Mouse (Mus musculus): ENCODE results near the gene Dnm2.

The Dnm2 gene

DNA sequence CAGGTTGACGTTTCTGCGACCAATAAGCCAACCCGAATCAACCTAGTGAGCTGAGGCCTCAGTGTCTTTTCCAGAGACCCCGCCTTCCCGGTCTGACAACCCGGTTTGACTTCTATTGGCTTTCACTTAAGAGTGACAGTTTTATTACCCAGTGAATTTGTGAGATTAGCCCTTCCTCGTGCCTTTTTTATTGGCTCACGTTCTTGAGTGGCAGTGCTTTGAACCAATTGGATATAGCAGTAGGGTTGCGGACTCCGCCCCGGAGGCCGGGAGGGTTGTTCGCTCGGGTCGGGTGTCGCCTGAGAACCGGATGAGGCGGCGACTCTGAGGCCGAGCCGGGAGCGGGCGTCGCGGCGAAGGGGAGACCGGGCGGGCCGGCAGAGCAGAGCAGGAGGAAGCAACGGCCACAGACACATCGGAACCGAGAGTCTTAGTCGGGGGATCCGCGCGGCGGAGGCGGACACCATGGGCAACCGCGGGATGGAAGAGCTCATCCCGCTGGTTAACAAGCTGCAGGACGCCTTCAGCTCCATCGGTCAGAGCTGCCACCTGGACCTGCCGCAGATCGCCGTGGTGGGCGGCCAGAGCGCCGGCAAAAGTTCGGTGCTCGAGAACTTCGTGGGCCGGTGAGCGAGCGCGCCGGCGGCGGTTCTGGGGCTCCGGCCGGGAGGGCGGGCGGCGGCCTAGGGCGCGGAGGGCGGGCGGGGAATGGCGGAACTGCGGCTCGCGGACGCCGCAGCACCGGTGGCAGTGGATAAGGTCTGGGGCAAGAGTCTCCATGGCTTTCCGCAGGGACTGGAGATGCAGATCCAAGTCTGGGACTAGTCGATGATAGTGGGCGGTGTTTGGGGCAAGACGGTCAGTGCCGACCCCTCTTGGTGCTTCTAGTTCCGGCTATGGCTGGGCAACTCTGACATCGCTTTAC, at the start of gene Dnm2:
Dnm2 (plus strand) TSS at position 278 of the 925 bp plus-strand sequence.
- DNase-seq (ENCODE audit: extremely low read depth, insufficient read length, low spot score): peak; percentile 94

DNA sequence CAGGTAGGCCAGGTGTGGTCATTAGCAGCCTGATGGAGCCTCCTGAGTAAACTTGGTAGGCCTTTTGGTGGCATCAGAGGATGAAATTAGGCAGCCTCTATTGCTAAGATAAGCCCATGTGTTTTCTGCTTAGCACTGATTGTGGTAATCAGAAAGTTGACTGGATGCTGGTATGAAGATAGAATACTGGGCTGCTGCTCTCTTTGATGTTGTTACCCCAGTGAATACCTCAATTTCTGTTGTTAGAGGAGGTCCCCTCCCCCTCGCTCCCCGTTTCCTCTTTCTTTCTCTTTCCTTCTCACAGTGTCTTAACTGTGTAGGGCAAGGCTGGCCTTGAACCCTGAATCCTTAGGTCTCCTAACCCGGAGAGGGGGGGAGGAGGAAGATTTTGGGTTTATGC, 45.5 kb upstream of the Dnm2 start:
- DNase-seq (ENCODE audit: extremely low read depth, insufficient read length, low spot score): no peak

DNA sequence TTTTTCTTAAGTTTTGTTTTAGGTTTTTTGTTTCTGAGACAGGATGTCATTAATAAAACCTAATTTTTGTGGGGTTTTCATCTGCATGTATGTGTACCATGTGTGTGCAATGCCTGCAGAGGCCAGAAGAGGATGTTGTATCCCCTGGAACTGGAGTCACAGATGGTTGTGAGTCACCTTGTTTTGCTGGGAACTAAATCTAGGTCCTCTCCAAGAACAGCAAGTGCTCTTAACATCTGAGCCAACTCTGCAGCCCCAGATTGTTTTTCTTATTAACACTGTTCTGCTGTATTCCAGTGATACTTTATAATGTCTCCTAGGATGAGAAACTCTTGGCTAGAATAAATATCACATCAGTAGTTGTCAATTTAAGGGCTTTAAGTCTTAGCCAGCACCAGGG, 43.8 kb upstream of the Dnm2 start:
- DNase-seq (ENCODE audit: extremely low read depth, insufficient read length, low spot score): no peak

DNA sequence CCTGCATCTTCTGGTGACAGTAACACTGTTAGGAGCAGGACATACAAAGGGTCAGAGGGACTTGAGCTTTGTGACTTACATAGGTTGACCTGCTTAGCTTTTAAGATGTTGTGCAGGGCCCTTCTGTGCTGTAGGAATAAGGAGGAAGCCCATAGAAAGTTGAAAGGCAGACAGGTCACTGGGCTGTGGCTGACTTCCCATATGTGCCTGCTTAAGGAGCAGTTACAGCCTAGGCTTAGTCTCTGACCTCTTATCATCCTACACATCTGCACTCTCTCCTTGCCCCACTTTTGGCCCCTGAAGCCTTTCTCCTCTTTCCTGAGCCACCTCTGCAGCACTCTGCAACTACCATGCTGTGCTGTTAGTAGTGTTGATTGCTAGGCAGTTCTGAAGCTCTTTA, 40.7 kb upstream of the Dnm2 start:
- DNase-seq (ENCODE audit: extremely low read depth, insufficient read length, low spot score): no peak

DNA sequence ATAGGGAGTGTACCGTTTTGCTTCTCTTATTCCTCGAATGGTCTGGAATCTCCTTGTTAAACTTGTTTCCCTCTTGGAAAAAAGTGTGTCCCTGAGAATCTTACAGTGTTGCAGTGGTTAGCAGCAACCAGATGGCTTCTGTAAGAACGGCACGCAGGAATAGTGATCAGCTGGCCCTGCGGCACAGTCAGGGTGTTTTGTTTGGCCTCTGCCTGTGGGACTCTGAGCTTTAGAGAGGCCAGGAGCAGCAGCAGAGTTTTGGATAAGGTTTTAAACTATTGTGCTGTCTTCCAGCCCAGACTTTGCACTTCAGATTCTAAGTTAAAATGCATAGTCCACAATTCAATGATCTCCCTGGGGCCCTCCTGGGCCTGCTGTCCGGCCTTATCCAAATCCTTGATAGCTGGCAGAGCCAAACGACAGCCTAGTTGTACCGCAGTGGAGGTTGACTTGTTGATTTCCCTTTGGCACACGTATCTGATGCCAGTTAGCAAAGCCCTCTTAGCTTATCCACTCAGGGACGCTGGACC, 32.0 kb upstream of the Dnm2 start:
- DNase-seq (ENCODE audit: extremely low read depth, insufficient read length, low spot score): no peak

DNA sequence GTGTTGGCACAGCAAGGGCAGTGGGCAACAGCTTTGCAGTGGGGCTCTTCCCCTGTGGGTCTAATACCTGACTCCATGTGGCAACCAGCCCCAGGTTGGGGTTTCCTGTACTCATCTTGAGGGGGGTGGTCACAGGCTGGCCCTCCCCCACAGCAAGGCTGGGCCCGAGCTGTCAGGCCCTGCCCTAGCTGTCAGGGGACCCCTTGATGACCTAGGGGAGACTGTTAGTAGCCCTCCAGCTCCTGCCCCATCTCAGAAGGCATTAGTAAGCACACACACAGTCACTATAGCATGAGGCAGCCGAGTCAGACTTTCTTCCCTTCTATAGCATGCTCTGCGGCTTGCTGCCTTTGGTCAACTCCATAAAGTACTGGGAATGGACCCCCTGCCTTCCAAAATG, 29.0 kb upstream of the Dnm2 start:
- no peak for DNase-seq (ENCODE audit: extremely low read depth, insufficient read length, low spot score)

DNA sequence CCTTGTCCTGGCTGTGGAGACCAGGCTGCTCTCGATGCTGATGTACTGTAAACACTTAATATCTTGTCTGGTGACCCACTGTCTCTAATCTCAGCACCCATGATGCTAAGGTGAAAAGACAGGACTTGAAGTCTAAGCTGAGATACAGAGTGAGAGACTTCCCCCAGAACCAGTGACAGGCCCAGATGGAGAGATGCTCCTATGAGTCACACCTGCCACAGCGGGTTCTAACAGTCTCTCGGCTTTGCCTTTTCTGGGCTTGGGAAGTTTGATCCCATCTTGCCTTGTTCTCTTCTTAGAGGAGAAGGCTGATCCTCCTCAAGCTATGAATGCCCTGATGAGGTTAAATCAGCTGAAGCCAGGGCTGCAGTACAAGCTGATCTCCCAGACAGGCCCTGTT, 27.5 kb upstream of the Dnm2 start:
- no peak for DNase-seq (ENCODE audit: extremely low read depth, insufficient read length, low spot score)

DNA sequence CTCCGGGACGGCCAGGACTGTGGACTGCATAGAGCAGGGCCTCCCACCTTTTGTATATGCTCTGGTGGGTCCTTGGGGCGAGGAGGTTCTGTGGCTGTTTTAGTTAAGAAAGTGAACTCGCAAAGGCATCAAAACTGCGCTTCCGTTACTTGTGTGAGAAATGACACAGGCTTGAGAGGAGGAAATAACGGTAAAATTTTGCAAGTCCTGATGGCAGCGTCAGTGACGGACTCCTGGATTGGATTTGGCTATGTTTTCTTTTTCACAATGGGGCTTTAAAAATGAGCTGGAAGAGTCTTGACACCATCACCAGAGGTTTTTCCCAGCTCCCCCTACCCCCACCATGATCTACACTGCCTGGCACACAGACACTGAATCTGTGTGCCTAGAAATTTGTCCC, 23.7 kb upstream of the Dnm2 start:
- no peak for DNase-seq (ENCODE audit: extremely low read depth, insufficient read length, low spot score)

DNA sequence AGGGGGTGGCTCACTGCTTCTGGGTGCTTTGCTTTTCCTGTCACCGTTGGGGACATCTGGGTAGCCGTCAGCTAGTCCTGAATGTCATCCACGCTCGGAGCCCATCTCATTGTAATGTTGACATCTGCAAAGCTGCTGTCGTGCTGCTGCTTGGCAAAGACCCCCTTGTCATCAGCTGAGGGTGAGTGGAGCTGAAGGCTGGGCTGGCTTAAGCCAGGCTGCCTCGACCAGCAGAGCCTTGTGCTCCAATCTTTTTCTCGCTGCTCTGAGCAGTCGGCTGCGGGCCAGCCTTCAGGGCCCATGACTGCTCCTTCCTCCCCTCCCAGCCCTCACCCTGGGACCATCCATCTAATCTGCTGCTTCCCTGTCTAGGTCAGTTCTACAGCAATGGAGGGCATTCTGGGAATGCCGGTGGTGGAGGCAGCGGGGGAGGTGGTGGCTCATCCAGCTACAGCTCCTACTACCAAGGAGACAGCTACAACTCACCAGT, 21.9 kb upstream of the Dnm2 start:
- no peak for DNase-seq (ENCODE audit: extremely low read depth, insufficient read length, low spot score)

DNA sequence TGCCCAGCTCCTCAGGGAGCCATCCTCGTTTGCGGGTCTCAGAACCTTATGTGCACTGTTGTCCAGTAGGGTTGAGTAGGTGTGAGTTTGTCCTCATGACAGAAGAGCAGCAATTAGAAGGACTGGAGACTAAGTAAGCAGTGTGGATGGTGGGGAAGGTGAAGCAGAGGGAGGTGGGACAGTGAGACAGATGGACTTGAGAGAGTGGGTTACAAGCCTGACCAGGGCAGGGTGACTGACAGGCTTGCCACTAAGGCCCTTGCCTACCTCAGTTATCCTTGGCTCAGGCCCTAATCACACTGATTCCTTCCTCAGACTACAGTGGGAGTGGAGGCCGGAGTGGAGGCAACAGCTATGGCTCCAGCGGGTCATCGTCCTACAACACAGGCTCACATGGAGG, 21.0 kb upstream of the Dnm2 start:
- no peak for DNase-seq (ENCODE audit: extremely low read depth, insufficient read length, low spot score)

DNA sequence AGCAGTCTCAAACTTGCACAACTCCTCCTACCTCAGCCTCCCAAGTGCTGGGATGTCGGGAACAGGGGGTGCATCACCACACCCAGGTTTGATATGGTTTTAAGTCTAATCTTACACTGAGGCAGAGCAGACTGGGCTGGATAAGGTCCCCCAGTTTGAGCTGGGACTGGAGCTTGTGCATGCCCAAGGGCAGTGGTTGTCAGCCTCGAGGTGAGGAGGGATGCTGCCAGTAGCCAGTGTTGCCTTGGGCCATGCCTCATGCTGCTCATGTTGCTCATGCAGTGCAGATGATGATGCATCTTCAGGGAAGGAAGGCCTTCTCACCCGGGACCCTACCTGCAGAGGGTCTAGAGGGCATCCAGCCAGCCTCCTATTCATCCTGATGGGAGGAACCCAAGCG, 19.2 kb upstream of the Dnm2 start:
- no peak for DNase-seq (ENCODE audit: extremely low read depth, insufficient read length, low spot score)

DNA sequence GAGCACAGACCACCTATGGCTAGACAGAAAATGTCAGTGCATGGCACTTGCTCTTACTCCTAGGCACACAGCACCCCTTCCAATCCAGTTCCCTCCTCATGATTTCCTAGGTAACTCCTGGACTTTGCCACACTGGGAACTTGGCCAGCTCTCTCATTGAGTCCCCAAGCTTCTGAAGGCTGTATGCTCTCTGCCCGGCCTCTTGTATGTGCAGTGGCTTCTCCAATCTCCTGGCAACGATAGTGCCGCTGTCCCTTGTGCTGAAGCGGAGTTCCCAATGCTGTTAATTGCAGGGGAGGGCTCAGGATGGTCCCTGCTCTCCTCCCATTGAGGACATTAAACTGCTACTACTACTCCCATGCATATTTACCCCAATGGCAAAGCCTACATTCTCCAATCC, 16.8 kb upstream of the Dnm2 start:
- DNase-seq (ENCODE audit: extremely low read depth, insufficient read length, low spot score): no peak

DNA sequence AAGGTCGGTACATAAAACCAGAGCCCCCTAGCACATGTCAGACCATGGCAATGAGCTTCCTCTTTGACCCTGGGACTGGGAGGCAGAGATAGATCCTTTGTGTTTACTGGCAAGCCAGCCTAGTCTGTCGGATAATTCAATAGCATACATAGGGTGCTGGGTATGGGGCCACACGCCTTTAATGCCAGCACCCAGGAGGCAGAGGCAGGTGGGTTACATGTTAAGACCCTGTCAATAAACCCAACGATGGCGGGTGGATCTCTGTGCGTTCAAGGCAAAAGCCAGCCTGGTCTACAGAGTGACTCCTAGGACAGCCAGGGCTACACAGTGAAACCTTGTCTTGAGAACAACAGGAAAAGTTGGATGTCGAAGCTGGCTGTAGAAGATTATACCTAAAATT, 16.1 kb upstream of the Dnm2 start:
- DNase-seq (ENCODE audit: extremely low read depth, insufficient read length, low spot score): no peak

DNA sequence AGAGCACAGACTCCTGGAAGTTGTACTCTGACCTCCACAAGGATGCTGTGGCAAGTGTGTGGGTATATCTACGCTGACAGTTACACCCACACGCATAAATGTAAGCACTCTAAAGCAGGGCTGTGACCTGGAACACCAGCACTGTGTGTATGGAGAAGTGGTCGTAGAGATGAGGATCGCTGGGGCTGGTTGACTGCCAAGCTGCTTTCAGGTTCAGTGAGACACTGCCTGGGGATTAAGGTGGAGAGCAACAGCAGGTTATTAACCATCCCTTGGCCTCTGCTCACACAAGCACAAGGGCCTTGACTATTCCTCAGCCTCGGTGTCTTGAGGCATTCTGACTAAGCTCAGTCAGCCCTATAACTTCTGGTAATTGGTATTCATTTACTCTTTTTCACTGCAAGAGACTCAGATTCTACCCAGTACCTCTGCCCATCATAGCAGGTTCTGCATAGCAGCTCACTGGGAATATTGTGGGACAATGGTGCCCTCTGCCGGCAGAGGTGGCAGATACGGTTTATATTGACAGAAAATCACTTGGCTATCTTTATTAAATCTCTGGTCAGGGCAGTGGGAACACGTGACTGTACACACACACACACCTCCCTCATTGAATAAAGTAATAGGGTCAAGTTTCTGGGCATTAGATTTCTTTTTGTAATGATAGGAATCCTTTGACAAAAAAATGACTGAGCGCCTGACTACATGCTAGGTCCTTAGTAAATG, 15.0 kb upstream of the Dnm2 start:
- DNase-seq (ENCODE audit: extremely low read depth, insufficient read length, low spot score): peak; percentile 34

DNA sequence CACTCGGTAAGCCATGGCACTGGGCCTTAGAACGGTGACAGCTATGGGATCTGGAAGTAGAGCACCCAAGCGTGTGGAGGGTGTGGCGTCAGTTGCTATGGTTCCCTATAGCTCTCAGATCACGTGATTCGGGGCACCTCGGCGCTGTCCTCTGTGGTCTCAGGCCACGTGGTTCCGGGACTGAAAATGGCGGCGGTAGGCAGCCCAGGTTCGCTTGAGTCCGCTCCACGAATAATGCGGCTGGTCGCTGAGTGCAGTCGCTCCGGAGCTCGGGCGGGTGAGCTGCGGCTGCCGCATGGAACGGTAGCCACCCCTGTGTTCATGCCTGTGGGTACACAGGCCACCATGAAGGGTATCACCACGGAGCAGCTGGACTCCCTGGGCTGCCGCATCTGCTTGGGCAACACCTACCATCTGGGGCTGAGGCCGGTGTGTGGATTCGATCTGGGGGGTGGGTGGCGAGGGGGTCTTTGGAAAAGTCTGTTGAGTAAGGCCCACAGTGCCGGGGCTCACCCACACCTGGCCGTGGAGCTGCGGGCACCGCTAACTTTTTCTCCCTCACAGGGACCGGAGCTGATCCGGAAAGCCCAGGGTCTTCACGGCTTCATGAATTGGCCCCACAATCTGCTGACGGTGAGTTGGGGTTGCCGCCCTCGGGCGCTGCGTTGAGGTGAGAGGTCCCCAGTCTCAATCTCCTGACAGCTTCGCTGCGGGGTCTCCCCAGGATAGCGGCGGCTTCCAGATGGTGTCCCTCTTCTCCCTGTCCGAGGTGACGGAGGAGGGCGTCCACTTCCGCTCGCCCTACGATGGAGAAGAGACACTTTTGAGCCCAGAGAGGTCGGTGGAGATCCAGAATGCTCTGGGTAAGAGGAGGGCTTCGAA, 12.8 kb upstream of the Dnm2 start, which contains the start of gene Qtrt1:
Qtrt1 (plus strand) TSS at position 169 of the 882 bp plus-strand sequence.
- peak; percentile 80 for DNase-seq (ENCODE audit: extremely low read depth, insufficient read length, low spot score)

DNA sequence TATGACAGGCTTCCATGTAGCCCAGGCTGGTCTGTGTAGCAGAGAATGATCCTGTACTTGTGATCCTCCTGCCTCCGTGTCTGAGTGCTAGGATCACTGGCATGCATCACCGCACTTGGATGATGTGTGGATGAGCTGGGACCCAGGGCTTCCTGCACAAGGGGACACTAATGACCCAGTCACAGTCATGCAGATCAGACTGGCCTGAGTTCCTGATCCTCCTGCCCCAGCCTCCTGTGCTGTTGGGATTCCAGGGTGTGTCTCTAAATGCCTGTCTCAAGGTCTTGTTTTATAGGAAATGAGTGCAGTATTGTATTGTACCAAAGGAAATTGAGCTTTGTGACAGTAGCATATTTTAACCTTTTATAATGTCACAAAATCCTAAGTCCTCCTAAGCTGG, 6.8 kb upstream of the Dnm2 start:
- no peak for DNase-seq (ENCODE audit: extremely low read depth, insufficient read length, low spot score)

DNA sequence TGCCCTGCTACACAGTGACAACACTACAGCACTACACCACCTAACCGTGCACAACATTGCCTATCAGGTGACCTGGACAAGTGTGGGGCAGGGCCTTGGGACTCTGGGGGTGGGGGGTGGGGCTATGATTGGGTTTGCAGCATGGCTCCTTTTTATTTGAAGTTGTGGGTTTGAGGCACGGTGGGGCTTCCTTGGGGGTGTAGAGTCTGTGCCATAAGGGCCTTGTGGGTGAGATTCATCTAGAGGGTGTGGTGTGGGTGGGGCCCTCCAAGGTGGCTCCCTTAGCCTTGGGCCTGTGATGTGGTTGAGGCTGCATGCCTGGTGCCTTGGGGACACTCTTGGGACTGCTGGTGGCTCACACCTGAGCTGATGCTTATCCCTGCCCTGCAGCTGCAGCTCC, 5.1 kb upstream of the Dnm2 start:
- DNase-seq (ENCODE audit: extremely low read depth, insufficient read length, low spot score): no peak

DNA sequence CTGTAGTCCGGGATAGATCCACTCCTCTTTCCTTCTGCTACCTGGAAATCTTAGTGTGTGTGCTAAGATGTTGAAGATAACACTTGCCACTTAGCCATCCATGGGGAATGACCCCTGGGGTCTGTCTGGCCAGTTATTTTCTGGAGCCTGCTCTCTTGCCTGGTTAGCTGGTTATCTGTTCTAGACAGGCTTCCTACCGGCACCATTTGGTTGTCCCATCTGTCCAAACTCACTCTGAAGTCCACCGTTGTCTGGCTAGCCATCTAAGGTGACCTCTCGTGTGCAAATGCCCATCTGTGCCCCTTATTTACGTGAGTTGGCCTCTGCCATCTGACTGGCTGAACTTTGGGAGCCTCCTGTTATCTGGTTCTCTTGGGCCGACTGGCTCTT, 843 bp downstream of the Dnm2 start:
- DNase-seq (ENCODE audit: extremely low read depth, insufficient read length, low spot score): no peak

DNA sequence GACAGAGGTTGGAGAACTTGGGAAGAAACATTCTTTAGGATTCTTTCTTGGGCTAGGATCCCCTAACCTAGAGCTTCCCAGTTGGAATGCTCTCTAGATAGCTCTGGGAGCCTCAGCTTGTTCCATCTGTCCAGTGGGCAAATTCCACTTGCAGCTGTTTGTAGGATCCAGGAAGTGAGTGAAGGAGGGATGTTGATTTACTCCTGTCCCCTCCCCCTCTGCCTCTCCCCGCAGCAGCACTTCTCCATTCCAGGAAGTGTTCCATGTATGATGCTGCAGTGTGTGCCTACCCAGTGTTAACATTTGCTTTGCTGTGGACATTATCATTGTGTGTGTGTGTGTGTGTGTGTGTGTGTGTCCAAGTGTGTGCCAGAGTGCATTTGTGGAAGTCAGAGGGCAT, 1.3 kb downstream of the Dnm2 start:
- DNase-seq (ENCODE audit: extremely low read depth, insufficient read length, low spot score): peak; percentile 34

DNA sequence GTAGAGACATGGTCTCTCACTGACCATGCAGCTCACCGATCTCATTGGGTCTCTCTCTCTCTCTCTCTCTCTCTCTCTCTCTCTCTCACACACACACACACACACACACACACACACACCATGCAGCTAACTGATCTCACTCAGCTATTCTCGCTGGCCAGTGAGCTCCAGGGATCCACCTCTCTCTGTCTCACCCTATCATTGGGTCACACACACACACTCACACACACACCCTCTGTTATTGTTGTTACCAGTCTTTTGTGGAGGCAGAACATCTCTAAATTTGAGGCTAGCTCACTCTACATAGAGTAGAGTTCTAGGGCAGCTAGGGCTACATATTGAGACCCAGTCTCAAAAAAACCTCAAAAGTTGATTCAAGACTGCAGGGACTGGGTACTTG, 1.8 kb downstream of the Dnm2 start:
- DNase-seq (ENCODE audit: extremely low read depth, insufficient read length, low spot score): no peak

DNA sequence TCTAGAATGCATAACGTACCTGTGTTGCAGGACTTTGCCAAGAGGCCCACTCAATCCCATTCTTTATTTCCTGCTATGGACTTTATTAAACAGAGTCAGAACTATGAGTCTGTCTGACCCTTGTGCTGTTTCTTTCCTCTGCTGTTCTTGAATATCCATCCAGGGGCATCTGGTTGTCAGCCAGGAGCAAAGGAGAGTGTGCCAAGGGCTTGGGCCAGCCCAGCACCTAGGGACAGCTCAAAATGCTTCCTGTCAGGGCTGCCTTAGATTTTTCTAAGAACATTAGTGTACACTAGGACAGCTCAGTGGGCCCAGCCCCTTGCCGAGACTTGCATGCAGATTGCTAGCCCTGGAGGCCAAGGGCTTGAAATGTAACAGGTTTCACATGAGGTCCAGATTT, 3.1 kb downstream of the Dnm2 start:
- DNase-seq (ENCODE audit: extremely low read depth, insufficient read length, low spot score): no peak

All from 3134 (cell line).